Mouse (Mus musculus) bone marrow macrophage, adult 2 months (primary cell): Measurements from ENCODE around the gene Taf3. TPM values are rescaled to one million over a fixed set of nuclear protein-coding genes. Genes with fewer than 3 reads are reported as not detected.

ENCODE experiments used
- H3K27ac ChIP-seq: 2 replicates; pipeline ENCODE4 v1.5.1; 2012; ENCODE audit warnings: low read depth, low read length; ENCODE audit not compliant: insufficient read depth
- H3K4me1 ChIP-seq: 2 replicates; pipeline ENCODE4 v1.6.1; 2012; ENCODE audit warnings: low read length; ENCODE audit not compliant: control insufficient read depth, insufficient read depth
- H3K4me3 ChIP-seq: 2 replicates; pipeline ENCODE4 v1.5.1; 2012; ENCODE audit warnings: mild to moderate bottlenecking, low read length, moderate library complexity; ENCODE audit not compliant: insufficient read depth
- CTCF ChIP-seq: IDR thresholded peaks from 2 replicates; pipeline ENCODE4 v1.5.1; 2012; ENCODE audit warnings: low read depth, mild to moderate bottlenecking, low read length, moderate library complexity
- POLR2A ChIP-seq: IDR thresholded peaks from 2 replicates; pipeline ENCODE4 v1.6.1; 2012; ENCODE audit warnings: mild to moderate bottlenecking, low read depth, low read length, borderline replicate concordance
- polyA plus RNA-seq: library from polyadenylated mRNA; stranded (reverse); fragments of >200 nt; gene quantifications from 2 replicates; pipeline ENCODE4 v1.2.4, GENCODE M21; 2012; ENCODE audit not compliant: missing spikeins, insufficient read depth, insufficient read length

Taf3 gene
- polyA plus RNA-seq, 1 experiment: 13.2 TPM

- Histone ChIP-seq H3K4me1 (peaks cover 4% of the 10 kb centered on the region), H3K4me3 (no peak overlapping the region), H3K27ac (no peak overlapping the region)
- TF ChIP-seq CTCF: no peak
- TF ChIP-seq POLR2A: no peak
Measured at GRCm38 (mm10) chr2:9893272-9893953, 155.0 kb downstream of the Taf3 start.

- Histone ChIP-seq H3K4me1 (peaks cover 5% of the 10 kb centered on the region), H3K4me3 (no peak overlapping the region), H3K27ac (no peak overlapping the region)
- TF ChIP-seq CTCF (no peak), POLR2A (no peak)
Measured at GRCm38 (mm10) chr2:9892541-9892940, 155.9 kb downstream of the Taf3 start.

GRCm38 (mm10) chr2:9890906-9891305 lies 157.5 kb downstream of the Taf3 start:
- Histone ChIP-seq H3K4me1 (peaks cover 5% of the 10 kb centered on the region), H3K27ac (no peak overlapping the region), H3K4me3 (no peak overlapping the region)
- no peak for TF ChIP-seq CTCF
- no peak for TF ChIP-seq POLR2A

GRCm38 (mm10) chr2:9890251-9890650 lies 158.1 kb downstream of the Taf3 start:
- TF ChIP-seq POLR2A: no peak
- TF ChIP-seq CTCF: no peak
- Histone ChIP-seq H3K4me1 (peaks cover 5% of the 10 kb centered on the region), H3K4me3 (peak overlapping the region; percentile 62; the same call in 1 of the 2 replicates), H3K27ac (no peak overlapping the region)

GRCm38 (mm10) chr2:9889651-9890183 lies 158.7 kb downstream of the Taf3 start, which contains the start of gene Gata3:
Gene Gata3 (minus strand): TSS chr2:9890034.
- Histone ChIP-seq H3K4me3 (peak within 1 kb of the TSS; percentile 62), H3K4me1 (peaks cover 5% of the 10 kb centered on the region), H3K27ac (no peak within 1 kb of the TSS)
- TF ChIP-seq POLR2A (no peak), CTCF (no peak)

DNA sequence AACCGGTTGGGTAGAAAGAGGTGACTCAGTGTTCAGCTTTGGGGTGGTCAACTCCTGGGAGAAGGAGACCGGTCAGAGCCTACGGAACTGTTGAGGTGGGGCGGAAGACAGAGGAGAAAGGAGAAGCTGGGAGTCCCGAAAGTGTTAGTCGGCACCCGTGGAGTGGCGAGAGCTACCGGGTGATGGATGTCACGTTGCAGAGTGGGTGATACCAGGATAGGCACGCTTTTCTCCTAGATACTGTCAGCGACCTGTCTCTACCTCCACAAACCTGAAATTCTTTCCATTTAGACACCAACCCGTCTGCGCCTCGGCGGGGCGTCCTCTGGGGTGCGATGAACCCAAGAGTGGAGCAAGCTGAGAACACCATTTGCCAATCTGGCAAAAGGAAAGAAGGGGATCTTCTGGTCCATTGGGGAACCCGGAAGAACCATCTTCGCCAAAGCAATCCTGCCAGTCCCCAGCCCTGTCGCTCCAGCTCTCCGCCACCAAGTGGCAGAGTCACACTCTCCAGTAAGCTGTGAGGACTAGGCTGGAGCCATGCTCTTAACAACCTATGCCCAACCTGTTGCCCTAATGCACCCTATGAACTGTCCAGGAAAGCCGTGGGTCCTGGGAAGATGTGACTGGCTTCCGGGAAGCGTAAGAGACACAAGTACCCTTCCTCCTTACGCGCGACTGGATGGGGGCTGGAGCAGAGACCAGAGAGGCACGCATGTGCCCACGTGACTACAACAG lies 159.3 kb downstream of the Taf3 start, which contains the start of gene 9230102O04Rik:
Gene 9230102O04Rik (minus strand): TSS at position 628 of the 738 bp plus-strand sequence.
- Histone ChIP-seq H3K4me3 (peak within 1 kb of the TSS; percentile 62), H3K27ac (no peak within 1 kb of the TSS)
- TF ChIP-seq POLR2A (no peak), CTCF (no peak)

DNA sequence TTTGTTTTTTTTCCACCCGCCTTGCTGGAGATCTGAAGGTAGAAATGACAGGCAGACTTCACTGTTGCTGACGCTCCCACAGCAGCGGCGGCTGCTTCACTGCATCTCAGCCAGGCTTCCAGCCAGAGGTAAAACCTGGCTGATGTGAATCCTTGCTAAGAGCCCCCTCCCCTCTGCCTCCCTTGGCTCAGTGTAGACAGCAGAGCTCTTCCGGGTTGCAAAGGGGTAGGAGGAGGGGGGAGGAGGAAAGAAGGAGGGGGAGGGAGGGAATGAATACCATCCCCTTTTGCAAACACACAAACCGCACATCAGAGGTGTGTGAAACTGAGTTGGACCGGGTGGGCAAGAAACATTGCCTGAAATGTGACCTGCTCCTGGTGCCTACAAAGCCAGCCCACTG lies 160.8 kb downstream of the Taf3 start:
- TF ChIP-seq CTCF (no peak), POLR2A (no peak)
- H3K4me1 ChIP-seq: peaks cover 5% of the 10 kb centered on the region
- no peak overlapping the region for H3K27ac ChIP-seq
- no peak overlapping the region for H3K4me3 ChIP-seq

More for the DNA sequence above, 159.3 kb downstream of the Taf3 start, which contains the start of gene 9230102O04Rik:
- H3K4me1 ChIP-seq: peaks cover 5% of the 10 kb centered on the region

DNA sequence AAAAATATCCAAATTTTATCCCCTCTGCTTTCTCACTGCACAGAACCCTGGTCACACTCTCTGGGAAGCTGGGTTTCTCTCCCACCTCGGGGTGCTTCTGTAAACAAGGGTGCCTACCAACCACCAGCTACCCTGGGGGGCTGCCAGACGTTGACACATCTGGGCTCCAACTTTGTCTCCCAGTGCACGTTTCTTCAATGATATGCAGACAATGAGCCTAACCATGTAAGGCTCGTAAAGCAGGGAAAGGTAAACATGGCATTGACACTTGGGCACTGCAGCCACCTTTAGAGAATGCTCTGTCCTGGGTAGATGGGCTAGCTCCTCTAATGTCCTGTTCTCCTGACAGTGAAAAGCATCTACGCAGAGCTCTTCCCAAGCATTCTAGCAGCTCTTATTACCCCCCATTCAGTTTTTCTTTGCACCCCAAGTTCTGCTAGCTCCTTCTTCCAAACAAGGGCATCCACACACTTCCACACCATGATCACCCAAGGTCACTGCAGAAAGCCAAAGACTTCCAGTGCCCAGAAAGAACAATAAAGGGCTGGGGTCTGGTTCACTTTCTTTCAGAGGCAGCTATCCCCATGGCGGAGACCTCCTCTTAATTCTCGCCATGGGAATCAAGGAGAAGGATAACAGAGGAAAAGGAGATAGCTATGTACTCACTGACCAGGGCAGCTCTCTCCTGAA lies 161.3 kb downstream of the Taf3 start:
- no peak overlapping the region for H3K27ac ChIP-seq
- TF ChIP-seq POLR2A (no peak), CTCF (no peak)
- H3K4me1 ChIP-seq: peaks cover 5% of the 10 kb centered on the region
- H3K4me3 ChIP-seq: no peak overlapping the region

- Histone ChIP-seq H3K27ac (no peak overlapping the region), H3K4me3 (no peak overlapping the region), H3K4me1 (peaks cover 5% of the 10 kb centered on the region)
- TF ChIP-seq CTCF (no peak), POLR2A (no peak)
Measured at GRCm38 (mm10) chr2:9886031-9886430, 162.4 kb downstream of the Taf3 start.
